Mouse (Mus musculus) spleen, adult 2 months (tissue): Measurements from ENCODE around the gene Foxp4.

Source experiments
- CTCF ChIP-seq: fragments of 200-500 bp; IDR thresholded peaks from 2 replicates; pipeline ENCODE4 v1.5.1; 2011; ENCODE audit warnings: mild to moderate bottlenecking, inconsistent platforms; ENCODE audit not compliant: insufficient read depth, insufficient read length, insufficient replicate concordance; ENCODE audit errors: extremely low read depth
- POLR2A ChIP-seq: fragments of 200-500 bp; IDR thresholded peaks from 2 replicates; pipeline ENCODE4 v1.6.1; 2011; ENCODE audit warnings: low read depth, low read length, inconsistent platforms

DNA sequence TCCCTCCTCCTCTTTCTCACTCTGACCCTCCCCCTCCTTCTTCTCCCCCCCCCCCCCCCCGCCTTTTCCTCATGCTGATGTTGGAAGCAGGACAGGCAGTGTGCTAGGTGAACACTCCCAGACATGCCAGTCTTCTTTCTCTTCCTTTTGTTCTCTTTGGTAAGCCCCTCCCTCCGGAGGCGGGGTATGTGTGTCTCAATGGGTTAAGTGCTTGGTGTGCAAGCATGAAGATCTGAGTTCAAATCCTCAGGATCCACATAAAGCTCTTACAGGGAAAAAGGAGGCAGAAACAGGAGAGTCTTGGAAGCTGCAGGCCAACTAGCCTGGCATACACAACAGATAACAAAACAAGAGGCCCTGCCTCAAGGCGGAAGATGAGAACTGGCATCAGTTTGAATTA lies 71.1 kb downstream of the Foxp4 start:
- TF ChIP-seq CTCF (no peak), POLR2A (no peak)
